Mouse (Mus musculus): ENCODE results near the gene Tgfbr1.

DNA sequence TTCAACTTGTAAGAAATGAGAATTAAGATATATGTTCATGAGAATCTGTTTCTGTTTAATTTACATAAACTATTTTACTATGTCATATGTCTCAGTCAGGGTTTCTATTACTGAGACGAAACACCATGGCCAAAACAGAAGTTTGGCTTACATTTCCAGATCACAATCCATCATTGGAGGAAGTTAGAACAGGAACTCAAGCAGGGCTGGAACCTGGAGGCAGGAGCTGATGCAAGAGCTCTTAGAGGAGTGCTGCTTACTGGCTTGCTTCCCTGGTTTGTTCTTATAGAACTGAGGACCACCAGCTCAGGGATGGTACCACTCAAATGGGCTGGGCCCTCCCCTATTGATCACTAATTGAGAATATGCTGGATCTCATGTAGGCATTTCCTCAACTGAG, 25.7 kb downstream of the Tgfbr1 start:
- TF ChIP-seq POLR2A (IDR thresholded peaks at IDR 0.05; ENCODE audit: control insufficient read depth, extremely low read depth, insufficient read depth, low read length, poor library complexity) (no peak), CTCF (IDR thresholded peaks at IDR 0.05; ENCODE audit: borderline replicate concordance, control insufficient read depth, extremely low read depth, insufficient read depth, low read length, poor library complexity) (no peak)

Measured in thymus, adult 2 months (tissue).